In genomic region chr4:139037795-139038607, GRCm38 (mm10) we compare ENCODE assay signal across 11 mouse cellular contexts. TPM values are rescaled to one million over a fixed set of nuclear protein-coding genes. Genes with fewer than 3 reads are reported as not detected.
DNase-seq lines count a peak whose midpoint lies in the region; ATAC-seq and TF ChIP-seq lines count a peak whose summit lies in the region.
"Had no signal": no experiment of that assay in that cellular context is flagged by ENCODE, and none has a peak within 500 bp of the region (broad histone marks: within the 10 kb centered on the region; RNA-seq: fewer than 3 reads in every experiment).

No protein-coding gene starts in this region.

- no peaks in the 10 kb centered on the region for H3K27me3 ChIP-seq in kidney, postnatal 0 days (ENCODE audit: insufficient read depth, low read length)
- no peaks in the 10 kb centered on the region for H3K27me3 ChIP-seq in neural tube, embryonic 15.5 days (replicated peaks)

- 43% methylated on average over 17 of the region's 17 CpGs for WGBS in kidney, postnatal 0 days
- WGBS in neural tube, embryonic 15.5 days: 26% methylated on average over 17 of the region's 17 CpGs

- H3K4me3 ChIP-seq in kidney, postnatal 0 days (replicated peaks; ENCODE audit: low read depth, low read length): no peak overlapping the region
- no peak overlapping the region for H3K4me3 ChIP-seq in neural tube, embryonic 15.5 days (replicated peaks)
- H3K4me3 ChIP-seq: myocyte had no signal

- TF ChIP-seq CTCF in kidney, postnatal 0 days (IDR thresholded peaks at IDR 0.05; ENCODE audit: low read depth): no peak

- no peaks in the 10 kb centered on the region for H3K9me3 ChIP-seq in kidney, postnatal 0 days (replicated peaks; ENCODE audit: low read length)
- no peaks in the 10 kb centered on the region for H3K9me3 ChIP-seq in neural tube, embryonic 15.5 days (replicated peaks)

- DNase-seq in cerebellum, postnatal 14 days: peak; percentile 38 to 52
- peak; percentile 63 to 76 for DNase-seq in right cerebral cortex, postnatal 10 days (ENCODE audit: low spot score in 2 of 2)
- DNase-seq in right cerebral cortex, adult 18-20 months: no peak
- peak; percentile 34 for DNase-seq in kidney, postnatal 0 days (ENCODE audit: low spot score)
- DNase-seq in left cerebral cortex, adult 18-20 months (ENCODE audit: low spot score in 2 of 2): no peak
- no peak for DNase-seq in right cerebral cortex, postnatal 36 days (ENCODE audit: low spot score in 2 of 2)
- DNase-seq: heart, adult 11 months; thymus, adult 18-20 months had no signal

- 0 out of 2 replicates have a peak, but pooled peaks cover 13% of the 10 kb centered on the region for H3K4me1 ChIP-seq in kidney, postnatal 0 days (replicated peaks; ENCODE audit: insufficient read depth, low read length)
- peaks cover 51% of the 10 kb centered on the region for H3K4me1 ChIP-seq in neural tube, embryonic 15.5 days

- 0 out of 2 replicates have a peak, but pooled peaks cover 3% of the 10 kb centered on the region for H3K36me3 ChIP-seq in kidney, postnatal 0 days (ENCODE audit: insufficient read depth, low read length)
- H3K36me3 ChIP-seq in neural tube, embryonic 15.5 days: no peaks in the 10 kb centered on the region

- no peak overlapping the region for H3K27ac ChIP-seq in kidney, postnatal 0 days
- H3K27ac ChIP-seq in neural tube, embryonic 15.5 days (replicated peaks): peak overlapping the region; percentile 79

- no peak for ATAC-seq in cerebellum, adult (ENCODE audit: insufficient number of reproducible peaks, low FRiP score, low TSS enrichment)
- ATAC-seq in kidney, postnatal 0 days (replicated peaks; ENCODE audit: low FRiP score, low read depth): peak; percentile 33; the same call in 1 of the 2 replicates
- 0 out of 2 replicates have a peak, but pooled peaks have one; percentile 15 for ATAC-seq in neural tube, embryonic 15.5 days (ENCODE audit: low FRiP score)

- no peak overlapping the region for H3K4me2 ChIP-seq in kidney, postnatal 0 days (ENCODE audit: low read length)
- 0 out of 2 replicates have a peak overlapping the region, but pooled peaks have one; percentile 23 for H3K4me2 ChIP-seq in neural tube, embryonic 15.5 days

- H3K9ac ChIP-seq in kidney, postnatal 0 days (ENCODE audit: low read depth, low read length): no peak overlapping the region
- H3K9ac ChIP-seq in neural tube, embryonic 15.5 days (replicated peaks): 0 out of 2 replicates have a peak overlapping the region, but pooled peaks have one; percentile 14

RNA-seq across cellular contexts. Expression of gene Htr6, which starts 37.4 kb away (rescaled TPM):
- polyA plus RNA-seq in kidney, postnatal 0 days (2015; fragmentation: Nextera tagmentation; extraction: Ambion mirVana): 0.12 TPM in 1 of 2 replicates, not detected in the other
- 0.80 and 1.0 TPM in 2 replicates for polyA plus RNA-seq in neural tube, embryonic 15.5 days (2015; fragmentation: Nextera tagmentation; extraction: Ambion mirVana)
- total RNA-seq in left cerebral cortex, adult 18-20 months (2021): 1 to 10 TPM; 5.7 to 7.6 TPM

RNA-seq across cellular contexts. Expression of gene Nbl1, which starts 54.8 kb away (rescaled TPM):
- polyA plus RNA-seq in kidney, postnatal 0 days (2015; fragmentation: Nextera tagmentation; extraction: Ambion mirVana): 34.0 and 39.4 TPM in 2 replicates
- polyA plus RNA-seq in neural tube, embryonic 15.5 days (2015; fragmentation: Nextera tagmentation; extraction: Ambion mirVana): 47.9 and 51.2 TPM in 2 replicates
- total RNA-seq in left cerebral cortex, adult 18-20 months (2021): 10 to 100 TPM; 62.6 to 66.6 TPM

Comparison
In these comparisons a context has a peak if more than half of its experiments do, and no peak if none do; other contexts are left out.
1. DNase-seq: peak in cerebellum, postnatal 14 days (2 of 2), right cerebral cortex, postnatal 10 days (2 of 2) and kidney, postnatal 0 days (single experiment); none in right cerebral cortex, adult 18-20 months (single experiment), left cerebral cortex, adult 18-20 months (0 of 2) and right cerebral cortex, postnatal 36 days (0 of 2).